Mouse (Mus musculus): Measurements from ENCODE around the gene Gm28230.

- no peak for TF ChIP-seq CTCF (IDR thresholded peaks at IDR 0.05)
- no peak for TF ChIP-seq EP300 (IDR thresholded peaks at IDR 0.05; ENCODE audit: insufficient read depth, low read depth, low read length)
- TF ChIP-seq POLR2A (IDR thresholded peaks at IDR 0.05; ENCODE audit: insufficient read depth, low read depth, low read length) = no peak
Measured at GRCm38 (mm10) chr2:74795531-74795930, 69.0 kb downstream of the Gm28230 start.
